Mouse (Mus musculus) heart, embryonic 16.5 days (tissue): ENCODE measurements around the gene Ptrh2. TPM values are rescaled to one million over a fixed set of nuclear protein-coding genes. Genes with fewer than 3 reads are reported as not detected.

ENCODE experiments used
- ATAC-seq: fragments of 200-750 bp; cut with Nextera tagmentation; replicated peaks from 2 replicates; pipeline ENCODE4 v1.8.0; 2017; ENCODE audit warnings: moderate number of reproducible peaks; ENCODE audit not compliant: insufficient read depth, low FRiP score; ENCODE audit errors: extremely low read depth
- H3K27ac ChIP-seq: fragments of 300-500 bp; sonication (generic); 2 replicates; pipeline ENCODE4 v1.5.1; 2014; ENCODE audit warnings: mild to moderate bottlenecking, low read length, control low read depth, moderate library complexity
- H3K27me3 ChIP-seq: fragments of 300-500 bp; sonication (generic); 2 replicates; pipeline ENCODE4 v1.6.1; 2014; ENCODE audit warnings: low read length, mixed read lengths; ENCODE audit not compliant: control insufficient read depth, insufficient read depth
- H3K36me3 ChIP-seq: fragments of 300-500 bp; sonication (generic); 2 replicates; pipeline ENCODE4 v1.6.1; 2014; ENCODE audit not compliant: control insufficient read depth, insufficient read depth
- H3K4me1 ChIP-seq: fragments of 300-500 bp; sonication (generic); 2 replicates; pipeline ENCODE4 v1.6.1; 2014; ENCODE audit warnings: low read length, mixed read lengths; ENCODE audit not compliant: control insufficient read depth, insufficient read depth
- H3K4me2 ChIP-seq: fragments of 300-500 bp; sonication (generic); 2 replicates; pipeline ENCODE4 v1.6.1; 2014; ENCODE audit warnings: low read depth, mild to moderate bottlenecking, control low read depth, low read length
- H3K4me3 ChIP-seq: fragments of 300-500 bp; sonication (generic); 2 replicates; pipeline ENCODE4 v1.5.1; 2014; ENCODE audit warnings: mild to moderate bottlenecking, control low read depth, low read length
- H3K9ac ChIP-seq: fragments of 300-500 bp; sonication (generic); 2 replicates; pipeline ENCODE4 v1.6.1; 2014; ENCODE audit warnings: low read length, control low read depth
- H3K9me3 ChIP-seq: fragments of 300-500 bp; sonication (generic); replicated peaks from 2 replicates; pipeline ENCODE4 v1.6.1; 2016; ENCODE audit warnings: low read length; ENCODE audit not compliant: control insufficient read depth
- WGBS: fragments of 180-500 bp; shearing (Covaris S2); extraction: QIAGEN DNeasy Blood & Tissue Kit; methylation state at CpG from one replicate; pipeline ENCODE4 v1.1.7; 2014; 5-methylcytosine and 5-hydroxymethylcytosine counted together
- polyA plus RNA-seq: library from polyadenylated mRNA; unstranded; fragments of >200 nt; fragmentation: Nextera tagmentation; extraction: Ambion mirVana; gene quantifications from 2 replicates; pipeline ENCODE4 v1.2.1, GENCODE M21; 2015

Gene Ptrh2
- polyA plus RNA-seq, 1 experiment from 2014 or later: 19.8 TPM

- no peak overlapping the region for H3K4me2 ChIP-seq
- no peaks in the 10 kb centered on the region for H3K4me1 ChIP-seq
- H3K27ac ChIP-seq: no peak overlapping the region
- H3K9ac ChIP-seq: no peak overlapping the region
- H3K4me3 ChIP-seq: no peak overlapping the region
- H3K9me3 ChIP-seq: no peaks in the 10 kb centered on the region
- ATAC-seq: no peak
- no peaks in the 10 kb centered on the region for H3K27me3 ChIP-seq
- WGBS: 93% methylated on average over 4 of the region's 4 CpGs
- peaks cover 73% of the 10 kb centered on the region for H3K36me3 ChIP-seq
Observed at GRCm38 (mm10) chr11:86701151-86701550, 17.4 kb downstream of the Ptrh2 start.

GRCm38 (mm10) chr11:86714606-86715005 lies 30.8 kb downstream of the Ptrh2 start:
- ATAC-seq: no peak
- no peaks in the 10 kb centered on the region for H3K27me3 ChIP-seq

GRCm38 (mm10) chr11:86717306-86718065 lies 33.7 kb downstream of the Ptrh2 start:
- Histone ChIP-seq H3K27ac (no peak overlapping the region), H3K36me3 (peaks cover 45% of the 10 kb centered on the region), H3K4me2 (no peak overlapping the region), H3K27me3 (no peaks in the 10 kb centered on the region), H3K9ac (no peak overlapping the region), H3K4me3 (no peak overlapping the region), H3K9me3 (no peaks in the 10 kb centered on the region), H3K4me1 (peaks cover 3% of the 10 kb centered on the region)
- ATAC-seq: no peak
- WGBS: 81% methylated on average over 6 of the region's 6 CpGs

More at GRCm38 (mm10) chr11:86714606-86715005, 30.8 kb downstream of the Ptrh2 start:
- Histone ChIP-seq H3K27ac (0 out of 2 replicates have a peak overlapping the region, but pooled peaks have one; percentile 6), H3K4me2 (no peak overlapping the region), H3K9ac (no peak overlapping the region), H3K4me1 (peaks cover 7% of the 10 kb centered on the region), H3K9me3 (no peaks in the 10 kb centered on the region), H3K4me3 (no peak overlapping the region), H3K36me3 (peaks cover 48% of the 10 kb centered on the region)

- H3K4me3 ChIP-seq: no peak overlapping the region
- peaks cover 3% of the 10 kb centered on the region for H3K4me1 ChIP-seq
- H3K9ac ChIP-seq: no peak overlapping the region
- no peak for ATAC-seq
- H3K27me3 ChIP-seq: no peaks in the 10 kb centered on the region
- no peak overlapping the region for H3K4me2 ChIP-seq
- H3K36me3 ChIP-seq: peaks cover 49% of the 10 kb centered on the region
- 88% methylated on average over 3 of the region's 3 CpGs for WGBS
- H3K9me3 ChIP-seq: no peaks in the 10 kb centered on the region
- H3K27ac ChIP-seq: no peak overlapping the region
Observed at GRCm38 (mm10) chr11:86718369-86718768, 34.6 kb downstream of the Ptrh2 start.

GRCm38 (mm10) chr11:86719390-86719789 lies 35.6 kb downstream of the Ptrh2 start:
- no peak overlapping the region for H3K27ac ChIP-seq
- peaks cover 3% of the 10 kb centered on the region for H3K4me1 ChIP-seq
- ATAC-seq: no peak
- 86% methylated on average over 8 of the region's 8 CpGs for WGBS
- H3K9ac ChIP-seq: no peak overlapping the region
- no peak overlapping the region for H3K4me2 ChIP-seq
- no peak overlapping the region for H3K4me3 ChIP-seq
- peaks cover 56% of the 10 kb centered on the region for H3K36me3 ChIP-seq
- no peaks in the 10 kb centered on the region for H3K27me3 ChIP-seq
- H3K9me3 ChIP-seq: no peaks in the 10 kb centered on the region

GRCm38 (mm10) chr11:86724004-86724403 lies 40.2 kb downstream of the Ptrh2 start:
- no peak for ATAC-seq
- Histone ChIP-seq H3K4me2 (no peak overlapping the region), H3K27me3 (no peaks in the 10 kb centered on the region), H3K9ac (no peak overlapping the region), H3K4me1 (no peaks in the 10 kb centered on the region), H3K27ac (no peak overlapping the region), H3K36me3 (peaks cover 60% of the 10 kb centered on the region), H3K9me3 (no peaks in the 10 kb centered on the region), H3K4me3 (no peak overlapping the region)
- whole genome bisulfite sequencing: 87% methylated on average over 3 of the region's 3 CpGs

- no peaks in the 10 kb centered on the region for H3K9me3 ChIP-seq
- peaks cover 55% of the 10 kb centered on the region for H3K36me3 ChIP-seq
- WGBS: 70% methylated on average over 7 of the region's 7 CpGs
- no peaks in the 10 kb centered on the region; the same call in 1 of the 2 replicates for H3K4me1 ChIP-seq
- no peak overlapping the region for H3K4me2 ChIP-seq
- H3K27ac ChIP-seq: no peak overlapping the region
- ATAC-seq: no peak
- no peak overlapping the region for H3K4me3 ChIP-seq
- H3K9ac ChIP-seq: no peak overlapping the region
- H3K27me3 ChIP-seq: no peaks in the 10 kb centered on the region
Observed at GRCm38 (mm10) chr11:86724982-86725381, 41.2 kb downstream of the Ptrh2 start.

GRCm38 (mm10) chr11:86725607-86726006 lies 41.8 kb downstream of the Ptrh2 start:
- peaks cover 1% of the 10 kb centered on the region; the same call in 1 of the 2 replicates for H3K4me1 ChIP-seq
- H3K36me3 ChIP-seq: peaks cover 52% of the 10 kb centered on the region
- H3K9me3 ChIP-seq: no peaks in the 10 kb centered on the region
- no peak for ATAC-seq
- no peaks in the 10 kb centered on the region for H3K27me3 ChIP-seq
- no peak overlapping the region for H3K27ac ChIP-seq
- no peak overlapping the region for H3K4me3 ChIP-seq
- no peak overlapping the region for H3K4me2 ChIP-seq
- no peak overlapping the region for H3K9ac ChIP-seq

- H3K4me3 ChIP-seq: no peak overlapping the region
- ATAC-seq: peak; percentile 96
- H3K9ac ChIP-seq: 0 out of 2 replicates have a peak overlapping the region, but pooled peaks have one; percentile 38
- no peaks in the 10 kb centered on the region for H3K27me3 ChIP-seq
- peaks cover 27% of the 10 kb centered on the region for H3K36me3 ChIP-seq
- peak overlapping the region; percentile 95 for H3K27ac ChIP-seq
- peak overlapping the region; percentile 42 for H3K4me2 ChIP-seq
- no peaks in the 10 kb centered on the region for H3K9me3 ChIP-seq
- 38% methylated on average over 2 of the region's 2 CpGs for WGBS
- H3K4me1 ChIP-seq: peaks cover 23% of the 10 kb centered on the region
Observed at GRCm38 (mm10) chr11:86731443-86731842, 47.7 kb downstream of the Ptrh2 start.
